Mouse (Mus musculus) liver, adult 2 months (tissue): Measurements from ENCODE around the gene Foxred2.

ENCODE experiments used
- CTCF ChIP-seq: fragments of 200-500 bp; IDR thresholded peaks from 2 replicates; pipeline ENCODE4 v1.5.1; 2011; ENCODE audit warnings: low read depth, low read length, control low read depth
- POLR2A ChIP-seq: fragments of 200-500 bp; IDR thresholded peaks from 2 replicates; pipeline ENCODE4 v1.6.1; 2011; ENCODE audit warnings: low read length, control low read depth; ENCODE audit not compliant: insufficient read depth; ENCODE audit errors: extremely low read depth

DNA sequence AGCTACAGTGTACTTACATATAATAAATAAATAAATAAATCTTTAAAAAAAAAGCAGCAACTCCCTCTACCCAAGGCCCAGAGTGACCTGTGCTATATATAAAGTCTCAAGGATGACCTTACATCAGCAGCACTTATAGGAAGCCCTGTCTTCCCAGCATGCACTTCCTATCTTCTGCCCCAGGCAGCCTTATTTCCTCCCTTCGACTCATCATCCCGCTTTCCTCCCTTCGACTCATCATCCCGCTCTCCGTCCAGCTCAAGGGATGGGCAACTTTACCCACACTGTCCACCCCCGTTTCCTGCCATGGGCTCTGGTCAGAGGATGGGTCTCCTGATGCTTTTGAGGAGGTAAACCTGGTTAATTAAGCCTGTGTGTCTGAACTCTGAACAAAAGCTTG lies 34.9 kb downstream of the Foxred2 start:
- TF ChIP-seq POLR2A (no peak), CTCF (no peak)
